Mouse (Mus musculus): ENCODE results near the gene Csrp1. TPM values are rescaled to one million over a fixed set of nuclear protein-coding genes. Genes with fewer than 3 reads are reported as not detected.

Csrp1 gene
- polyA plus RNA-seq, 1 experiment = 717 TPM

DNA sequence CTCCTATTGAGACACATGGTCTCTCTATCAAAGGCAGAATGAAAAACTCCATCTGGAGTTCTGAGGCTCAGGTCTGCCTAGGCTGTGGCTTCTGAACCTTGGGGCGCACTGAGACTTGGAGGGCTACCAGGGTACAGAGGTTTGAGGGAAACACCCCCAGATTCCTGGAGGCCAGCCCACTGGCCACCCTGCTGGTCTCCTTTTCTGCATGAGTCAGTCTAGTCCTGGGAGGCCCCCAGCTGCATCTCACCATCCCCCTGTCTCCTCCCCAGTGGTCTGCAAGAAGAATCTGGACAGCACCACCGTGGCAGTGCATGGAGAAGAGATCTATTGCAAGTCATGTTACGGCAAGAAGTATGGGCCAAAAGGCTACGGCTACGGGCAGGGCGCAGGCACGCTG is 25.1 kb downstream of the Csrp1 start:
- peaks cover 17% of the 10 kb centered on the region for H3K4me1 ChIP-seq (ENCODE audit: control insufficient read depth, insufficient read depth, low read length)
- DNase-seq = no peak
- H3K4me3 ChIP-seq (replicated peaks; ENCODE audit: extremely low read depth, low read depth, low read length) = no peak overlapping the region
- 76% methylated on average over 7 of the region's 7 CpGs for WGBS
- TF ChIP-seq CTCF (IDR thresholded peaks at IDR 0.05; ENCODE audit: insufficient read depth, low read length) (no peak), POLR2A (IDR thresholded peaks at IDR 0.05; ENCODE audit: borderline replicate concordance, extremely low read depth, low read depth, low read length) (no peak)

DNA sequence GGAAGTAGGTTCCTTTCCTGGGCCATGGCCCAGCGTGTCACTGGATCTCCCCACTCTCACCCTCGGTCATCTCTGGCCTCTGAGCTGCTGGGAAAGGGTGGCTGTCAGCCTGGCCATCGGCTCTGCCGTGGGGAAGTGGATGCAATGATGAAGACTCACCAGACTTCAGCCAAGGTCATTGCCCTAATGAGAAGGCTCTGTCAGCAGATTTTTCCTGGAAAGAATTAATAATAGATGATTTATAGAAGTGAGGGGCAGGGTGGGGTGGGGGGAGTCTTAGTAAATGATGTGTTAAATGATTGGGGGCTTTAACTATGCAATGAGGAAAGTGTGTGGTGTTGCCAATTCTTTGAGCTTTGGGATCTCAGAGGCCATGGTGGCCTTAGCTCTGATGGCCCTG is 26.4 kb downstream of the Csrp1 start:
- peaks cover 11% of the 10 kb centered on the region for H3K4me1 ChIP-seq (ENCODE audit: control insufficient read depth, insufficient read depth, low read length)
- WGBS = 58% methylated on average over 4 of the region's 4 CpGs
- no peak for DNase-seq
- TF ChIP-seq POLR2A (IDR thresholded peaks at IDR 0.05; ENCODE audit: borderline replicate concordance, extremely low read depth, low read depth, low read length) = no peak
- TF ChIP-seq CTCF (IDR thresholded peaks at IDR 0.05; ENCODE audit: insufficient read depth, low read length) = no peak
- H3K4me3 ChIP-seq (replicated peaks; ENCODE audit: extremely low read depth, low read depth, low read length) = no peak overlapping the region

DNA sequence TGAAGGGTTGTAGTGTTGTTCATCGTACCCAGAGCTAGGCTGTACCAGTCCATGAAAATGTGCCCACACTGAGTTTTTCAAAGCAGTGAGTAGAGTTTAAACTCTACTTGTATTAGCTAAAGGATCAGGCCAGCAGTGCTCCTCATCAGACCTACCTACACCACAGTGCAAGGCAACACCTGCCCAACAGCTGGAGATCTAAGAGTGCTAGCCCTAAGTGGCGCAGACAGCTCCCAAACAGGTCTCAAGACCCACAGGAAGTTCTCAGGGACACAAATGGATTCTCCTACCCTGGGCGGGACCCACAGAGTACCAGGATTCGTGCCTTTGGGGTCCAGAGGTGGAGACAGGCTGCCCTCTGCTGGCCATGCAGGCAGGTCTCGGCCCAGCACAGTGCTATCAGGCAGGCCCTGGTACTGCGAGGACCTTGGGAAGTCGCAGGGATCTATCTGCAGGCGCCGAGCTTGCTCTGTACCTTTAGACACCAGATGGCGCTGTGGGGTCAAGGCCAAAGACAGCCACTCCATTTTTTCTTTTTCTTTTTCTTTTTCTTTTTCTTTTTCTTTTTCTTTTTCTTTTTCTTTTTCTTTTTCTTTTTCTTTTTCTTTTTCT is 33.0 kb downstream of the Csrp1 start:
- Histone ChIP-seq H3K4me3 (replicated peaks; ENCODE audit: extremely low read depth, low read depth, low read length) (no peak overlapping the region), H3K4me1 (ENCODE audit: control insufficient read depth, insufficient read depth, low read length) (peaks cover 5% of the 10 kb centered on the region)
- DNase-seq = peak; percentile 83
- 6% methylated on average over 10 of the region's 10 CpGs for WGBS
- TF ChIP-seq CTCF (IDR thresholded peaks at IDR 0.05; ENCODE audit: insufficient read depth, low read length) (peak; percentile 84), POLR2A (IDR thresholded peaks at IDR 0.05; ENCODE audit: borderline replicate concordance, extremely low read depth, low read depth, low read length) (peak; percentile 13; the same call in 1 of the 2 replicates)

DNA sequence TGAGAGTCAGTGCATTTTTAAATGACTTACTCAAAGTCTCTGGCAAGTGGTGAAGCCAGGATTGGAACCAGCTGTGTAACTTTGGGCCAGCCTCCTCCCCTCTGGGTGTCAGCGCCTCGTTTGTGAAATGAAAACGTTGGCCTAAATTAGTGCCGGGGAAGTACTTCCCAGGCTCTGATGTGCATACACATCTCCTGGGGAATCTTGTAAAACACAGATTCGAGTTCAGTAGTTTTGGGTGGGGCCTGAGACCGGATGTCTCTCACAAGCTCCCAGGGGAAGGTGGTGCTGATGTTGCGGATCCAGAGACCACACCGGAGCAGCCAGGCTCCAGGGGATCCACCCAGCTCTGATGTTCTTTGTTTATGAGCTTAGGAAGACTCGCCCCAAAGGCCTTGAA is 35.4 kb downstream of the Csrp1 start:
- DNase-seq = no peak
- Histone ChIP-seq H3K4me3 (replicated peaks; ENCODE audit: extremely low read depth, low read depth, low read length) (no peak overlapping the region), H3K4me1 (ENCODE audit: control insufficient read depth, insufficient read depth, low read length) (peaks cover 5% of the 10 kb centered on the region)
- 31% methylated on average over 9 of the region's 9 CpGs for WGBS
- no peak for TF ChIP-seq CTCF (IDR thresholded peaks at IDR 0.05; ENCODE audit: insufficient read depth, low read length)
- TF ChIP-seq POLR2A (IDR thresholded peaks at IDR 0.05; ENCODE audit: borderline replicate concordance, extremely low read depth, low read depth, low read length) = no peak

DNA sequence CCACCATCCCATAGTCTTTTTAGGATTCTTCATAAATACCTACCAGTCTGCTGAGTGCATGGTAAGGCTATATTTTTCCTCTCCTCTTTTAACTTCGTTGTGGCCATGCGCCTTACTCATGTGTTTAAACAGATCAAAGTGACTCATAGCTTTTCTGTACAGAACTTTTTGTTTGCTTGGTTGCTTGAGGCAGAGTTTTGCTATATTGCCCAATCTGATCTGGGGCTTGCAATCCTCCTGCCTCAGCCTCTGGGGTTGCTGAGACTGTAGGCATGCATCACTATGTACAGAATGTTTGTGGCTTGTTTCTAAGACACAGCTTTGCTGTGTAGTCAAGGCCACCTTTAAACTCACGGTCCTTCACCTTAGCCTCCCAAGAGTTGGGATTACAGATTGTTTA is 36.1 kb downstream of the Csrp1 start:
- WGBS = 60% methylated on average over 3 of the region's 3 CpGs
- H3K4me1 ChIP-seq (ENCODE audit: control insufficient read depth, insufficient read depth, low read length) = peaks cover 5% of the 10 kb centered on the region

DNA sequence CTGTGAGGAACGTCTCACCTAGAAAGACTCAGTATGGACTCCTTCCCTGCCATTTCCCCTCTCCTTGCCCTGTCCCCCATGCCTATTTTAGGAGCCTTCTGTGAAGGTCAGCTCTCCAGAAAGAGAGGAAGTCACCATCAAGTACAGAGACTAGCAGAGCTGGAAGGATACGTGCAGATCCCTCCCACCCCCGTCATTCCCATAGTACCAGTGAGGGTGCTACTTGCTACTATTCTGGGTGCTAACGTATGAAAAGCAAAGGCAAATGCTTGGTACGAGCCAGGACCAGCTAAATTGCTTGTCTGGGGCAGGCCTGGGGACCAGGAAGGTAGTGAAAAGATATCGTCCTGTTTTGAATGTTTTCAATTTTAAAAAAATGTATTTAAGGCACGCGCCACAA is 37.4 kb downstream of the Csrp1 start:
- no peak for DNase-seq
- no peak for TF ChIP-seq CTCF (IDR thresholded peaks at IDR 0.05; ENCODE audit: insufficient read depth, low read length)
- TF ChIP-seq POLR2A (IDR thresholded peaks at IDR 0.05; ENCODE audit: borderline replicate concordance, extremely low read depth, low read depth, low read length) = no peak
- 76% methylated on average over 8 of the region's 8 CpGs for WGBS
- no peak overlapping the region for H3K4me3 ChIP-seq (replicated peaks; ENCODE audit: extremely low read depth, low read depth, low read length)
- peaks cover 5% of the 10 kb centered on the region for H3K4me1 ChIP-seq (ENCODE audit: control insufficient read depth, insufficient read depth, low read length)

More for the DNA sequence above, 36.1 kb downstream of the Csrp1 start:
- H3K4me3 ChIP-seq (replicated peaks; ENCODE audit: extremely low read depth, low read depth, low read length) = no peak overlapping the region
- TF ChIP-seq CTCF (IDR thresholded peaks at IDR 0.05; ENCODE audit: insufficient read depth, low read length) (no peak), POLR2A (IDR thresholded peaks at IDR 0.05; ENCODE audit: borderline replicate concordance, extremely low read depth, low read depth, low read length) (no peak)
- DNase-seq = no peak

DNA sequence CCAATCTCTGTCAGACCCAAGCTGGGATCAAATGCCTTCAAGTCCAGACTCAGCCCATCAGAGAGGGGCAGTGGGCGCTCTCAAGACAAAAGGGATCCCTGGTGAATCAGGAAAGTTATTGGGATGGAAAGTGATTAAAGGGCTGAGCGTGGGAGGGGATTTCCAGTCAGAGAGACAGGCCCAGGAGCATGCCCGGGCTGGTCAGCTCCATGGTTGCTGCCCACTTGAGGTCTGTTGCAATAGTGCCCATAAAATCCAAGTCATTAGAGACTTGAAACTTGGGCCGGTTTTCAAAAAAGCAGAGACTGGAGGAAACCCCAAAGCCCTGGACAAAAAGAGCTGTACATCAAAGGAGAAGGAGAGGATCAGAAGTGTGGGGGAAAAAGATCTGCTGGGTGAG is 39.8 kb downstream of the Csrp1 start:
- Histone ChIP-seq H3K4me1 (ENCODE audit: control insufficient read depth, insufficient read depth, low read length) (peaks cover 2% of the 10 kb centered on the region; the same call in 1 of the 2 replicates), H3K4me3 (replicated peaks; ENCODE audit: extremely low read depth, low read depth, low read length) (no peak overlapping the region)
- no peak for TF ChIP-seq CTCF (IDR thresholded peaks at IDR 0.05; ENCODE audit: insufficient read depth, low read length)
- no peak for TF ChIP-seq POLR2A (IDR thresholded peaks at IDR 0.05; ENCODE audit: borderline replicate concordance, extremely low read depth, low read depth, low read length)
- WGBS = 71% methylated on average over 4 of the region's 4 CpGs
- DNase-seq = no peak

DNA sequence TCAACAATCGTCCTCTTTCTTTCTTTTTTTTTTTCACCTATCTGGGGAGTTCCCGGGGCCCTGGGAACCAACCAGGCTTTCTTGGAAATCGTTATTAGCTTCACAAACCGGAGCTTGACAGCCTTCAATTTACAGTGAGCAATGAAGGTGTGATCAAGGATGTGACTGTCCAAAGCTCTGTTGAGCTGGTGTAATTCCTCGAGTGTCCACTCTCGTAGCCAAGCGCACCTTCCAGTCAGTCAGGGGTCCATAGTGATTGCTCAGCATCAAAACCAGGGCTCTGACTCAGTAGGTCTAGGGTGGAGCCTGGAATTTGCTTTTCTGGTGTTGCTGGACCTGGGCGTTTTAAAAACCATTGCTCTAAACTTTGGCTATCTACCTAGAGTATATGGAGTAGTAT is 40.4 kb downstream of the Csrp1 start:
- no peak for DNase-seq
- H3K4me1 ChIP-seq (ENCODE audit: control insufficient read depth, insufficient read depth, low read length) = no peaks in the 10 kb centered on the region; the same call in 1 of the 2 replicates
- 69% methylated on average over 8 of the region's 8 CpGs for WGBS
- no peak for TF ChIP-seq CTCF (IDR thresholded peaks at IDR 0.05; ENCODE audit: insufficient read depth, low read length)
- H3K4me3 ChIP-seq (replicated peaks; ENCODE audit: extremely low read depth, low read depth, low read length) = no peak overlapping the region

DNA sequence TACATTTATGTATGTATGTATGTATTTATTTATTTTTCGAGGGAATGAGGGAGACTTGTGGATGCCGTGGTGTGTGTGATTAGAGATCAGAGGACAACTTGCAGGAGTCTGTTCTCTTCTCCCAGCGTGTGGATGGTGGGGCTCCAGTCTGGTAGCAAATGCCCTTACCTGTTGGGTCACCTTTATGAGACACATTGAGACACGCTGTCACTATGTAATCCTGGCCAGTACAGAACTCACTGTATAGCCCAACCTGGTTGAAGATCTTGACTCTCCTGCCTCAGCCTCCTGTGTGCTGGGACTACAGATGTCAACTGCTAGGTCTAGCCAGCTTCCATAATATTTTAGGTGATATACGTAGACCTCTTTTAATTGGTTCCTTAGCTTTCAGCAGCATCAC is 41.9 kb downstream of the Csrp1 start:
- DNase-seq = no peak
- no peak for TF ChIP-seq CTCF (IDR thresholded peaks at IDR 0.05; ENCODE audit: insufficient read depth, low read length)
- TF ChIP-seq POLR2A (IDR thresholded peaks at IDR 0.05; ENCODE audit: borderline replicate concordance, extremely low read depth, low read depth, low read length) = no peak
- no peak overlapping the region for H3K4me3 ChIP-seq (replicated peaks; ENCODE audit: extremely low read depth, low read depth, low read length)
- H3K4me1 ChIP-seq (ENCODE audit: control insufficient read depth, insufficient read depth, low read length) = peaks cover 5% of the 10 kb centered on the region; the same call in 1 of the 2 replicates
- WGBS = 86% methylated on average over 5 of the region's 5 CpGs

DNA sequence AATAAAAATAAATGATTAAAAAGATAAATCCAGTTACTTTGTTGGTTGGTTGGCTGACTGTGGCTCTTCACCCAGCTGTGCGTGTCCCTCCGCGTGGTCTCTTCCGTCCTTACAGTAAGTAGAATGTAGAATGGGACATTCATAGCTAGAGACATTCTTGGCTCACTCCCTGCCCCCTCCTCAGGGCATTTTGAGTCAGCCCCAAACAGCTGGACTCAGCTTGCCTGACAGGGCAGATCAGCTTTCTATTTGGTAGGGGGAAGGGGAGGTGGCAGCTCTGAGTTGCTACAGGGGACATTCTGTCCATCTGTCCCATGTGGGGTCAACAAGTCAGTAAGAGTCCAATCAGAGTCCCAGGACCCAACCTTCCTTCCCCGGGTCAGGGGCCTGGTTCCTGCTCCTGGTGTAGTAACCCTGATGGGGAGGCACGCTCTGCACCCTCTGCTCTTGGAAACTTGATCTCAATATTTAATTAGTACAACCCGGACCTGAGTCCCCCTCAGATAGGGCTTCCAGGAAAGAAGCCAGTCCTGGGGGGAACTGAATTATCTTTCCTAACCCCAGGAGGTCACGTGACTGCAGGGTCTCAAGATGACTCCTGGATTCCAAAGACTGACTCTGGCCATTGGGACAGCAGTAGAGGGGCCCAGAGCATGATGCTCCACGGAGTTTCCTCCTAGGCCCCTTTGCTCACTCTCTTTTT is 43.8 kb downstream of the Csrp1 start:
- Histone ChIP-seq H3K4me3 (replicated peaks; ENCODE audit: extremely low read depth, low read depth, low read length) (no peak overlapping the region), H3K4me1 (ENCODE audit: control insufficient read depth, insufficient read depth, low read length) (peaks cover 8% of the 10 kb centered on the region)
- TF ChIP-seq CTCF (IDR thresholded peaks at IDR 0.05; ENCODE audit: insufficient read depth, low read length) = no peak
- TF ChIP-seq POLR2A (IDR thresholded peaks at IDR 0.05; ENCODE audit: borderline replicate concordance, extremely low read depth, low read depth, low read length) = no peak
- DNase-seq = no peak
- WGBS = 71% methylated on average over 9 of the region's 9 CpGs
